Mouse (Mus musculus) kidney, adult 2 months (tissue): ENCODE results near the gene Sqor. TPM values are rescaled to one million over a fixed set of nuclear protein-coding genes. Genes with fewer than 3 reads are reported as not detected.

ENCODE experiments used
- DNase-seq: peaks from one replicate; pipeline ENCODE4 v3.0.0; 2021
- H3K27ac ChIP-seq: fragments of 200-500 bp; 2 replicates; pipeline ENCODE4 v1.5.1; 2012; ENCODE audit warnings: low read depth, low read length, control low read depth, inconsistent platforms; ENCODE audit not compliant: insufficient read depth
- H3K27me3 ChIP-seq: fragments of 200-500 bp; replicated peaks from 2 replicates; pipeline ENCODE4 v1.6.1; 2012; ENCODE audit warnings: mild to moderate bottlenecking, moderate library complexity, low read length, inconsistent platforms; ENCODE audit not compliant: control insufficient read depth, insufficient read depth
- H3K36me3 ChIP-seq: fragments of 200-500 bp; 2 replicates; pipeline ENCODE4 v1.6.1; 2012; ENCODE audit warnings: mild to moderate bottlenecking, moderate library complexity, low read length, inconsistent platforms; ENCODE audit not compliant: control insufficient read depth, insufficient read depth
- H3K4me1 ChIP-seq: fragments of 200-500 bp; 2 replicates; pipeline ENCODE4 v1.6.1; 2011; ENCODE audit warnings: low read length; ENCODE audit not compliant: control insufficient read depth, insufficient read depth
- H3K4me3 ChIP-seq: fragments of 200-500 bp; 2 replicates; pipeline ENCODE4 v1.5.1; 2011; ENCODE audit warnings: mild to moderate bottlenecking, low read depth, low read length, control low read depth; ENCODE audit not compliant: insufficient read depth
- CTCF ChIP-seq: fragments of 200-500 bp; conservative IDR thresholded peaks from 2 replicates; pipeline ENCODE4 v1.5.1; 2011; ENCODE audit warnings: low read depth, mild to moderate bottlenecking, control low read depth, low read length, moderate library complexity, mixed read lengths; ENCODE audit not compliant: insufficient read depth, insufficient read length
- POLR2A ChIP-seq: fragments of 200-500 bp; IDR thresholded peaks from one replicate; pipeline ENCODE4 v1.6.1; 2011; ENCODE audit warnings: low read depth, low read length, control low read depth
- WGBS: fragments of 180-500 bp; shearing (Covaris S2); methylation state at CpG from one replicate; pipeline ENCODE4 v1.1.7; 2018; 5-methylcytosine and 5-hydroxymethylcytosine counted together
- polyA plus RNA-seq: library from polyadenylated mRNA; depleted of rRNA; stranded (reverse); fragments of >200 nt; gene quantifications from 2 replicates; pipeline ENCODE4 v1.2.3, GENCODE M21; 2012; rRNA removed

Gene Sqor
- polyA plus RNA-seq, result 79.1 and 84.5 TPM in 2 replicates

DNA sequence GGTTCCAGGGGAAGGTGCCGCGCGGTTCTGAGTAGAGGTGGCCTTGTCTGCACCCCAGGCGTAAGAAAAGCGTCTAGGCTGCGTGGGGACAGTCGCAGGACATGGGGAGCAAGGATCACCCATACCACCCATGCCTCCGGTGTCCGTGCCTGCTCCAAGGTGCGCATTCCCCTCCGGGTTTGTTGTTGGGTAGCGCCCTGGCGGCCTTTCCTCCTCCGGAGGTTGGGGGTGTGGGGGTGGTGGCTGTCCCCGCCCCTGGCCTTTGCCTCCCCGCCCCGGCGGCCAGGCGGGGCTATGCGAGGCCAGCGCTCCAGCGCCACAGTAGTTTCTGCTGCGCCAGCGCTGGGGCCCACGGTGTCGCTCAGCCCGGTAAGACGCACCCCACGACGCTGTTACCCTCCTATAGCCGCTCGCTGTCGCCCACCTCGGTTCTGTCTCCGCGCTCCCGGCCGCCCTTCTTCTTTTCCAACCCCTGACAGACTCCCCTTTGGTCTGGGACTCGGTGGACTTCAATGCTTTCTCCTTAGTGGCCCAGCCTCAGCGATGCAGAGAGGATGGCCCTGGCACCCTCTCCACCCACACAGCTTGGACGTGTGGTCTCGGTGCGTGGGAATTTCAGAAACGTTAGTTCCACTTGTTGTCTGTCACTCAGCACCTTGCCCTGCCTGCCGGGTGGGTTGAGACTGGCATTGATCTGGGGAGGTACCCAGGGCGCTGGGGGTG lies at the start of gene Sqor:
TSS of gene Sqor (plus strand) at position 167 of the 723 bp plus-strand sequence.
- no peak for TF ChIP-seq CTCF
- peak; percentile 74 for TF ChIP-seq POLR2A
- peak within 1 kb of the TSS; percentile 65 for H3K4me3 ChIP-seq
- H3K27me3 ChIP-seq, result no peaks in the 10 kb centered on the region
- H3K4me1 ChIP-seq, result peaks cover 12% of the 10 kb centered on the region; the same call in 1 of the 2 replicates
- under 1% methylated on average over 46 of the region's 46 CpGs for WGBS
- no peaks in the 10 kb centered on the region for H3K36me3 ChIP-seq
- peak; percentile 90 for DNase-seq
- H3K27ac ChIP-seq, result peak within 1 kb of the TSS; percentile 77

DNA sequence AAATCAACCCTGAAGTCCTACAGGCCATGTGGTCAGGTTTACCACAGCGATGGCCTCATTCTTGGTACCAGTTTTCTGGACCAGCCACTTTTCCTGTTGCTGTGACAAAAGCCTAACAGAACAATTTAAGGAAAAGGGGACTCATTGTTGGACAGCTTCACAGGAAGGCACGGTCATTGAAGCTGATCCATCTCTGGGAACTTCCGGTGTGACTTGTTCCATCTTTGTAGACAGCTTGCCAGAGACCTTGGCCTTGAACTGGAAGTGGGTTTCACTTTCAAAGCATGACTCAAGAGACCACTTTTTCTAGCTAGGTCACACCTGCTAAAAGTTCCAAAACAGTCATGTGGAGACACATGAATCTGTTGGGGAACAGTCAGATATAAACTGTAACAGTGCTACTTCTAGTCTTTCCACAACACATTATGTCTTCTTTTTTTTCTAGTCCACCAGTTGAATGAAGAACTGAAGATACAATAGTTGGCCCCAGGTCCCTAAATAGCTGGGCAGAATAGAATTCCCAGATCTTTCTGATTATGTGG lies 48.7 kb upstream of the Sqor start:
- no peaks in the 10 kb centered on the region for H3K36me3 ChIP-seq
- H3K4me1 ChIP-seq, result no peaks in the 10 kb centered on the region
- 58% methylated on average over 3 of the region's 3 CpGs for WGBS
- no peak overlapping the region for H3K4me3 ChIP-seq
- H3K27ac ChIP-seq, result no peak overlapping the region
- H3K27me3 ChIP-seq, result no peaks in the 10 kb centered on the region
- DNase-seq, result no peak
- TF ChIP-seq CTCF (no peak), POLR2A (no peak)

GRCm38 (mm10) chr2:122719232-122719631 lies 45.8 kb upstream of the Sqor start:
- no peaks in the 10 kb centered on the region for H3K27me3 ChIP-seq
- H3K4me3 ChIP-seq, result no peak overlapping the region
- WGBS, result 41% methylated on average over 1 of the region's 1 CpGs
- no peak for DNase-seq
- H3K27ac ChIP-seq, result no peak overlapping the region
- H3K4me1 ChIP-seq, result no peaks in the 10 kb centered on the region
- TF ChIP-seq CTCF, result no peak
- no peak for TF ChIP-seq POLR2A
- H3K36me3 ChIP-seq, result no peaks in the 10 kb centered on the region

- TF ChIP-seq POLR2A (no peak), CTCF (no peak)
- WGBS, result 67% methylated on average over 3 of the region's 3 CpGs
- Histone ChIP-seq H3K4me3 (no peak overlapping the region), H3K27ac (no peak overlapping the region), H3K4me1 (no peaks in the 10 kb centered on the region), H3K36me3 (no peaks in the 10 kb centered on the region), H3K27me3 (no peaks in the 10 kb centered on the region)
- DNase-seq, result no peak
Observed at GRCm38 (mm10) chr2:122720564-122720963, 44.5 kb upstream of the Sqor start.

GRCm38 (mm10) chr2:122725604-122726003 lies 39.4 kb upstream of the Sqor start:
- H3K36me3 ChIP-seq, result no peaks in the 10 kb centered on the region
- whole genome bisulfite sequencing, result 57% methylated on average over 10 of the region's 10 CpGs
- DNase-seq, result peak; percentile 34
- H3K27me3 ChIP-seq, result no peaks in the 10 kb centered on the region; the same call in 1 of the 2 replicates
- H3K4me3 ChIP-seq, result no peak overlapping the region
- TF ChIP-seq CTCF, result peak; percentile 70
- no peak for TF ChIP-seq POLR2A
- H3K4me1 ChIP-seq, result no peaks in the 10 kb centered on the region
- H3K27ac ChIP-seq, result no peak overlapping the region

- no peaks in the 10 kb centered on the region; the same call in 1 of the 2 replicates for H3K27me3 ChIP-seq
- no peaks in the 10 kb centered on the region for H3K36me3 ChIP-seq
- WGBS, result 64% methylated on average over 2 of the region's 2 CpGs
- H3K4me1 ChIP-seq, result no peaks in the 10 kb centered on the region
- no peak for DNase-seq
- TF ChIP-seq POLR2A (no peak), CTCF (no peak)
- no peak overlapping the region for H3K27ac ChIP-seq
- no peak overlapping the region for H3K4me3 ChIP-seq
Observed at GRCm38 (mm10) chr2:122731456-122731855, 33.6 kb upstream of the Sqor start.
